Mouse (Mus musculus) neural tube, embryonic 14.5 days (tissue): ENCODE data around the gene Osbpl8. TPM values are rescaled to one million over a fixed set of nuclear protein-coding genes. Genes with fewer than 3 reads are reported as not detected.

ENCODE experiments used
- ATAC-seq: fragments of 200-750 bp; cut with Nextera tagmentation; 2 replicates; pipeline ENCODE4 v1.8.0; 2017; ENCODE audit warnings: low read depth, mild to moderate bottlenecking, moderate TSS enrichment, moderate library complexity
- H3K27ac ChIP-seq: fragments of 300-500 bp; sonication (generic); 2 replicates; pipeline ENCODE4 v1.5.1; 2014; ENCODE audit warnings: low read depth, mild to moderate bottlenecking, control low read depth, low read length, moderate library complexity, mixed read lengths
- H3K27me3 ChIP-seq: fragments of 300-500 bp; sonication (generic); 2 replicates; pipeline ENCODE4 v1.6.1; 2014; ENCODE audit warnings: low read length; ENCODE audit not compliant: control insufficient read depth, insufficient read depth
- H3K36me3 ChIP-seq: fragments of 300-500 bp; sonication (generic); 2 replicates; pipeline ENCODE4 v1.6.1; 2014; ENCODE audit warnings: low read length, mixed read lengths; ENCODE audit not compliant: control insufficient read depth, insufficient read depth
- H3K4me1 ChIP-seq: fragments of 300-500 bp; sonication (generic); 2 replicates; pipeline ENCODE4 v1.6.1; 2014; ENCODE audit warnings: low read length; ENCODE audit not compliant: control insufficient read depth, insufficient read depth
- H3K4me2 ChIP-seq: fragments of 300-500 bp; sonication (generic); 2 replicates; pipeline ENCODE4 v1.6.1; 2014; ENCODE audit warnings: mild to moderate bottlenecking, low read depth, low read length, control low read depth
- H3K4me3 ChIP-seq: fragments of 300-500 bp; sonication (generic); 2 replicates; pipeline ENCODE4 v1.5.1; 2014; ENCODE audit warnings: low read depth, low read length, control low read depth, mixed read lengths
- H3K9ac ChIP-seq: fragments of 300-500 bp; sonication (generic); replicated peaks from 2 replicates; pipeline ENCODE4 v1.6.1; 2014; ENCODE audit warnings: low read depth, mild to moderate bottlenecking, control low read depth, low read length, mixed read lengths
- H3K9me3 ChIP-seq: fragments of 300-500 bp; sonication (generic); 2 replicates; pipeline ENCODE4 v1.6.1; 2016; ENCODE audit warnings: low read length; ENCODE audit not compliant: control insufficient read depth
- WGBS: fragments of 180-500 bp; shearing (Covaris S2); extraction: QIAGEN DNeasy Blood & Tissue Kit; methylation state at CpG from one replicate; pipeline ENCODE4 v1.1.7; 2014; 5-methylcytosine and 5-hydroxymethylcytosine counted together
- polyA plus RNA-seq: library from polyadenylated mRNA; unstranded; fragments of >200 nt; fragmentation: Nextera tagmentation; extraction: Ambion mirVana; gene quantifications from 2 replicates; pipeline ENCODE4 v1.2.1, GENCODE M21; 2014

The Osbpl8 gene
- polyA plus RNA-seq, 1 experiment from 2014 or later: 24.0 TPM

DNA sequence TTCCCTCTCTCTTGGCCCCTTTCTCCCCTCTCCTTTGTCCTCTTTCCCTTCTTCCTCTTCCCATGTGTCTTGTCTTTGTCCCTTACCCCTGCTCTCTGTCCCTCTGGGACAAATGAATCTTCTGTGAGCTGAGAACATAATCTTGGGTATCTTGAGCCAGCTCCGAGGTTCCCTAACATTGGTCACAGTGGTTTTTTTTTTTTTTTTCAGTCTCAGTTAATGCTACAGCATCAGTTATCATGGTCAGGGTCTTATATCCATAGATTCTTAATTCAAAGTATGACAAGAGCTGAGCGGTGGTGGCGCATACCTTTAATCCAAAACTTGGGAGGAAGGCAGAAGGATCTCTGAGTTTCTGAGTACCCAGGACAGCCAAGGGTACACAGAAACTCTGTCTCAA is 4.0 kb upstream of the Osbpl8 start:
- ATAC-seq: no peak
- H3K4me2 ChIP-seq: no peak overlapping the region
- no peak overlapping the region for H3K9ac ChIP-seq
- no peak overlapping the region for H3K4me3 ChIP-seq
- H3K27ac ChIP-seq: no peak overlapping the region
- H3K36me3 ChIP-seq: no peaks in the 10 kb centered on the region
- H3K9me3 ChIP-seq: no peaks in the 10 kb centered on the region
- 89% methylated on average over 3 of the region's 3 CpGs for WGBS
- H3K4me1 ChIP-seq: 0 out of 2 replicates have a peak, but pooled peaks cover 5% of the 10 kb centered on the region
- H3K27me3 ChIP-seq: no peaks in the 10 kb centered on the region

DNA sequence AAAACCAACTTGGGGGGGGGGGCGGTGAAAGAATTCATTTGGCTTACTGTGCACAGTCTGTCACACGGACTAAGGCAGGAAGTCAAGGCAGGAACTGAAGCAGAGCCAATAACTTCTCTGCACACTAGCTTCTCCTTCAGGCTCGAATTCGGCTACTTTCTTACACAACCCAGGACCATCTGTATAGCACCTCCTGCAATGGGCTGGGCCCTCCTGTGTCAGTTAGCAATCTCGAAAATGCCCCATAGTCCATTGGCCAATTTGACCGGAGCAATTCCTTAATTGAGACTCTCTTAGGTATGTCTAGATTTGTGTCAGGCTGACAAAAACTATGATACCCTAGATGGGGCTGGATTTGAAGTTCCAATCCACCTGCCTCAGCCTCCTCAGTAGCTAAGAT is 3.2 kb upstream of the Osbpl8 start:
- Histone ChIP-seq H3K36me3 (no peaks in the 10 kb centered on the region), H3K4me1 (peaks cover 10% of the 10 kb centered on the region), H3K4me2 (no peak overlapping the region), H3K9me3 (no peaks in the 10 kb centered on the region), H3K27me3 (no peaks in the 10 kb centered on the region), H3K4me3 (no peak overlapping the region), H3K9ac (no peak overlapping the region), H3K27ac (no peak overlapping the region)
- ATAC-seq: no peak
- WGBS: 91% methylated on average over 6 of the region's 6 CpGs

- Histone ChIP-seq H3K4me3 (no peak overlapping the region), H3K4me2 (no peak overlapping the region), H3K9ac (no peak overlapping the region), H3K9me3 (no peaks in the 10 kb centered on the region), H3K36me3 (no peaks in the 10 kb centered on the region), H3K27me3 (no peaks in the 10 kb centered on the region), H3K4me1 (peaks cover 14% of the 10 kb centered on the region), H3K27ac (no peak overlapping the region)
- WGBS: 84% methylated on average over 3 of the region's 3 CpGs
- no peak for ATAC-seq
Observed at GRCm38 (mm10) chr10:111163025-111163424, 1.5 kb upstream of the Osbpl8 start.

DNA sequence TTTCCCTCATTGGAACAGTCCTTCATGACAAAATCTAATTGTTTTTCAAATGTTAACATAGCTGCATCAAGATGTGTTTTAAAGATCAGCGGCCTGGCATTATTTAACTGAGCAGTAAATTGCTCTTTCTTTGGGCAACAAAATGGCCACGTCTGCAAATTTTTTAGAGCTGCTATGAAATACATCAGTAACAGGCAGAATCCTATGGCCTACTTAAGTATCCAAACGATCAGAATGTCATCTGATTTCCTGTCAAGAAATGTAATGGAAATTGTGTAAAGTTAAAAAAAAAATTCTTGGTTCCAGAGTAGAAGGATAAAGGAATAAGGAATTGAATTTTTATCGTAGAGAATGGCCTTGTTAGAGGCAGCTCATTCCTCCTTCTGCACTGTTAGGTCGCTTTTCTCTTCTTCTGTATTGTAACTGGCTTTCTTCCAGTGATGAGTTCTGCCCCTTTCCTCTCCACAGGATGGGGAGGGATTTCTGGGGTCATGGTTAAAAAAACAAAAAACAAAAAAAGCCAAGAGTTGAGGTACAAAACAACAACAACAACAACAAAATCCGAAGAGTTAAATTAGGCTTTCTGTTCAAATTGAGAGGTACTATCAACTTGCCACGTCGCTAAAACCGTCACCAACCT is 831 bp upstream of the Osbpl8 start:
- Histone ChIP-seq H3K4me2 (peak overlapping the region; percentile 60), H3K27ac (peak overlapping the region; percentile 93; the same call in 1 of the 2 replicates), H3K4me1 (peaks cover 14% of the 10 kb centered on the region), H3K36me3 (no peaks in the 10 kb centered on the region), H3K27me3 (no peaks in the 10 kb centered on the region), H3K4me3 (peak overlapping the region; percentile 97), H3K9me3 (no peaks in the 10 kb centered on the region), H3K9ac (peak overlapping the region; percentile 89; the same call in 1 of the 2 replicates)
- ATAC-seq: no peak
- 25% methylated on average over 9 of the region's 9 CpGs for WGBS

- H3K27ac ChIP-seq: peak overlapping the region; percentile 93
- peak overlapping the region; percentile 97 for H3K4me3 ChIP-seq
- 1% methylated on average over 52 of the region's 52 CpGs for WGBS
- peak; percentile 33 for ATAC-seq
- peak overlapping the region; percentile 69 for H3K4me2 ChIP-seq
- H3K4me1 ChIP-seq: peaks cover 14% of the 10 kb centered on the region
- no peaks in the 10 kb centered on the region for H3K27me3 ChIP-seq
- peak overlapping the region; percentile 89 for H3K9ac ChIP-seq
- H3K9me3 ChIP-seq: no peaks in the 10 kb centered on the region
- H3K36me3 ChIP-seq: no peaks in the 10 kb centered on the region
Observed at GRCm38 (mm10) chr10:111165219-111165981, 848 bp downstream of the Osbpl8 start.

GRCm38 (mm10) chr10:111166057-111166841 is 1.7 kb downstream of the Osbpl8 start:
- H3K4me2 ChIP-seq: peak overlapping the region; percentile 69
- H3K9ac ChIP-seq: peak overlapping the region; percentile 89
- peaks cover 14% of the 10 kb centered on the region for H3K4me1 ChIP-seq
- no peak overlapping the region for H3K27ac ChIP-seq
- 27% methylated on average over 4 of the region's 4 CpGs for WGBS
- H3K9me3 ChIP-seq: no peaks in the 10 kb centered on the region
- ATAC-seq: no peak
- H3K27me3 ChIP-seq: no peaks in the 10 kb centered on the region
- H3K4me3 ChIP-seq: peak overlapping the region; percentile 97
- no peaks in the 10 kb centered on the region for H3K36me3 ChIP-seq

- Histone ChIP-seq H3K9me3 (no peaks in the 10 kb centered on the region), H3K27ac (no peak overlapping the region)
- ATAC-seq: no peak
Observed at GRCm38 (mm10) chr10:111167444-111167843, 2.9 kb downstream of the Osbpl8 start.

GRCm38 (mm10) chr10:111168305-111168704 is 3.8 kb downstream of the Osbpl8 start:
- H3K27me3 ChIP-seq: no peaks in the 10 kb centered on the region
- H3K36me3 ChIP-seq: no peaks in the 10 kb centered on the region
- H3K9ac ChIP-seq: no peak overlapping the region
- WGBS: 86% methylated on average over 3 of the region's 3 CpGs
- no peak overlapping the region for H3K4me3 ChIP-seq
- H3K4me2 ChIP-seq: no peak overlapping the region
- no peak overlapping the region for H3K27ac ChIP-seq
- no peaks in the 10 kb centered on the region for H3K9me3 ChIP-seq
- ATAC-seq: no peak
- H3K4me1 ChIP-seq: peaks cover 14% of the 10 kb centered on the region

More at GRCm38 (mm10) chr10:111167444-111167843, 2.9 kb downstream of the Osbpl8 start:
- H3K4me3 ChIP-seq: no peak overlapping the region
- no peak overlapping the region for H3K4me2 ChIP-seq
- H3K4me1 ChIP-seq: peaks cover 14% of the 10 kb centered on the region
- H3K36me3 ChIP-seq: no peaks in the 10 kb centered on the region
- H3K9ac ChIP-seq: no peak overlapping the region
- H3K27me3 ChIP-seq: no peaks in the 10 kb centered on the region
- WGBS: 94% methylated on average over 4 of the region's 4 CpGs
